Mouse (Mus musculus): ENCODE measurements around the gene Paqr6. TPM values are rescaled to one million over a fixed set of nuclear protein-coding genes. Genes with fewer than 3 reads are reported as not detected.
A peak's percentile ranks its signal among the peaks of the same experiment; 100 is the strongest.

The Paqr6 gene
- polyA plus RNA-seq, 1 experiment from 2014 or later: 0.94 TPM

- 82% methylated on average over 11 of the region's 11 CpGs for WGBS
- H3K9ac ChIP-seq: no peak overlapping the region
These were observed 26.9 kb upstream of the Paqr6 start for GRCm38 (mm10) chr3:88337367-88338020.

GRCm38 (mm10) chr3:88338316-88338715 lies 26.1 kb upstream of the Paqr6 start:
- DNase-seq (ENCODE audit: low spot score): no peak
- 96% methylated on average over 7 of the region's 7 CpGs for WGBS
- H3K4me3 ChIP-seq (replicated peaks; ENCODE audit: low read length): no peak overlapping the region

More at GRCm38 (mm10) chr3:88337367-88338020, 26.9 kb upstream of the Paqr6 start:
- Histone ChIP-seq H3K4me3 (replicated peaks; ENCODE audit: low read length) (no peak overlapping the region; the same call in 1 of the 2 replicates), H3K9me3 (ENCODE audit: control insufficient read depth, low read length) (no peaks in the 10 kb centered on the region), H3K27ac (no peak overlapping the region), H3K27me3 (ENCODE audit: control insufficient read depth, insufficient read depth, low read length) (no peaks in the 10 kb centered on the region), H3K4me1 (replicated peaks; ENCODE audit: control insufficient read depth, insufficient read depth, low read length) (peaks cover 18% of the 10 kb centered on the region), H3K4me2 (replicated peaks) (peak overlapping the region; percentile 76), H3K36me3 (replicated peaks; ENCODE audit: control insufficient read depth, insufficient read depth) (peaks cover 18% of the 10 kb centered on the region)
- no peak for DNase-seq (ENCODE audit: low spot score)
- ATAC-seq (ENCODE audit: low FRiP score): no peak

GRCm38 (mm10) chr3:88339006-88339405 lies 25.4 kb upstream of the Paqr6 start:
- no peaks in the 10 kb centered on the region for H3K9me3 ChIP-seq (ENCODE audit: control insufficient read depth, low read length)
- 82% methylated on average over 3 of the region's 3 CpGs for WGBS
- peaks cover 33% of the 10 kb centered on the region for H3K36me3 ChIP-seq (replicated peaks; ENCODE audit: control insufficient read depth, insufficient read depth)
- H3K4me2 ChIP-seq (replicated peaks): no peak overlapping the region
- peaks cover 18% of the 10 kb centered on the region for H3K4me1 ChIP-seq (replicated peaks; ENCODE audit: control insufficient read depth, insufficient read depth, low read length)
- no peak overlapping the region for H3K9ac ChIP-seq
- no peak overlapping the region for H3K27ac ChIP-seq
- H3K27me3 ChIP-seq (ENCODE audit: control insufficient read depth, insufficient read depth, low read length): no peaks in the 10 kb centered on the region
- ATAC-seq (ENCODE audit: low FRiP score) (no peak), DNase-seq (ENCODE audit: low spot score) (no peak)
- no peak overlapping the region for H3K4me3 ChIP-seq (replicated peaks; ENCODE audit: low read length)

More at GRCm38 (mm10) chr3:88338316-88338715, 26.1 kb upstream of the Paqr6 start:
- no peak for ATAC-seq (ENCODE audit: low FRiP score)
- H3K4me2 ChIP-seq (replicated peaks): no peak overlapping the region
- peaks cover 26% of the 10 kb centered on the region for H3K36me3 ChIP-seq (replicated peaks; ENCODE audit: control insufficient read depth, insufficient read depth)
- H3K27me3 ChIP-seq (ENCODE audit: control insufficient read depth, insufficient read depth, low read length): no peaks in the 10 kb centered on the region
- H3K9ac ChIP-seq: no peak overlapping the region
- no peak overlapping the region for H3K27ac ChIP-seq
- peaks cover 18% of the 10 kb centered on the region for H3K4me1 ChIP-seq (replicated peaks; ENCODE audit: control insufficient read depth, insufficient read depth, low read length)
- no peaks in the 10 kb centered on the region for H3K9me3 ChIP-seq (ENCODE audit: control insufficient read depth, low read length)

GRCm38 (mm10) chr3:88350732-88351131 lies 13.7 kb upstream of the Paqr6 start:
- H3K4me3 ChIP-seq (replicated peaks; ENCODE audit: low read length): no peak overlapping the region
- no peaks in the 10 kb centered on the region for H3K4me1 ChIP-seq (replicated peaks; ENCODE audit: control insufficient read depth, insufficient read depth, low read length)
- 95% methylated on average over 13 of the region's 13 CpGs for WGBS
- H3K9me3 ChIP-seq (ENCODE audit: control insufficient read depth, low read length): no peaks in the 10 kb centered on the region
- DNase-seq (ENCODE audit: low spot score) (no peak), ATAC-seq (ENCODE audit: low FRiP score) (no peak)
- no peak overlapping the region for H3K27ac ChIP-seq
- H3K9ac ChIP-seq: no peak overlapping the region
- H3K4me2 ChIP-seq (replicated peaks): no peak overlapping the region
- H3K36me3 ChIP-seq (replicated peaks; ENCODE audit: control insufficient read depth, insufficient read depth): peaks cover 100% of the 10 kb centered on the region
- H3K27me3 ChIP-seq (ENCODE audit: control insufficient read depth, insufficient read depth, low read length): no peaks in the 10 kb centered on the region

- ATAC-seq (ENCODE audit: low FRiP score) (no peak), DNase-seq (ENCODE audit: low spot score) (no peak)
- 96% methylated on average over 9 of the region's 9 CpGs for WGBS
- peaks cover 100% of the 10 kb centered on the region for H3K36me3 ChIP-seq (replicated peaks; ENCODE audit: control insufficient read depth, insufficient read depth)
- H3K9me3 ChIP-seq (ENCODE audit: control insufficient read depth, low read length): no peaks in the 10 kb centered on the region
- H3K27me3 ChIP-seq (ENCODE audit: control insufficient read depth, insufficient read depth, low read length): no peaks in the 10 kb centered on the region
- no peak overlapping the region for H3K4me2 ChIP-seq (replicated peaks)
- H3K9ac ChIP-seq: no peak overlapping the region
- no peaks in the 10 kb centered on the region for H3K4me1 ChIP-seq (replicated peaks; ENCODE audit: control insufficient read depth, insufficient read depth, low read length)
- no peak overlapping the region for H3K4me3 ChIP-seq (replicated peaks; ENCODE audit: low read length)
- no peak overlapping the region for H3K27ac ChIP-seq
These were observed 11.5 kb upstream of the Paqr6 start for GRCm38 (mm10) chr3:88352907-88353306.

GRCm38 (mm10) chr3:88354396-88355165 lies 9.8 kb upstream of the Paqr6 start:
- Histone ChIP-seq H3K36me3 (replicated peaks; ENCODE audit: control insufficient read depth, insufficient read depth) (peaks cover 100% of the 10 kb centered on the region), H3K4me3 (replicated peaks; ENCODE audit: low read length) (no peak overlapping the region), H3K9ac (no peak overlapping the region), H3K27me3 (ENCODE audit: control insufficient read depth, insufficient read depth, low read length) (no peaks in the 10 kb centered on the region), H3K27ac (no peak overlapping the region), H3K4me1 (replicated peaks; ENCODE audit: control insufficient read depth, insufficient read depth, low read length) (no peaks in the 10 kb centered on the region), H3K9me3 (ENCODE audit: control insufficient read depth, low read length) (no peaks in the 10 kb centered on the region), H3K4me2 (replicated peaks) (no peak overlapping the region)
- no peak for DNase-seq (ENCODE audit: low spot score)
- WGBS: 97% methylated on average over 8 of the region's 8 CpGs
- ATAC-seq (ENCODE audit: low FRiP score): no peak

GRCm38 (mm10) chr3:88359584-88359983 lies 4.8 kb upstream of the Paqr6 start:
- no peak overlapping the region for H3K27ac ChIP-seq
- 57% methylated on average over 5 of the region's 5 CpGs for WGBS
- H3K9me3 ChIP-seq (ENCODE audit: control insufficient read depth, low read length): no peaks in the 10 kb centered on the region
- H3K4me2 ChIP-seq (replicated peaks): no peak overlapping the region
- no peak for ATAC-seq (ENCODE audit: low FRiP score)
- no peaks in the 10 kb centered on the region for H3K27me3 ChIP-seq (ENCODE audit: control insufficient read depth, insufficient read depth, low read length)
- H3K4me1 ChIP-seq (replicated peaks; ENCODE audit: control insufficient read depth, insufficient read depth, low read length): no peaks in the 10 kb centered on the region
- H3K36me3 ChIP-seq (replicated peaks; ENCODE audit: control insufficient read depth, insufficient read depth): peaks cover 91% of the 10 kb centered on the region
- DNase-seq (ENCODE audit: low spot score): no peak
- no peak overlapping the region for H3K4me3 ChIP-seq (replicated peaks; ENCODE audit: low read length)
- H3K9ac ChIP-seq: no peak overlapping the region

- Histone ChIP-seq H3K4me2 (replicated peaks) (no peak overlapping the region), H3K4me1 (replicated peaks; ENCODE audit: control insufficient read depth, insufficient read depth, low read length) (no peaks in the 10 kb centered on the region), H3K27me3 (ENCODE audit: control insufficient read depth, insufficient read depth, low read length) (peaks cover 4% of the 10 kb centered on the region; the same call in 1 of the 2 replicates), H3K27ac (no peak overlapping the region), H3K36me3 (replicated peaks; ENCODE audit: control insufficient read depth, insufficient read depth) (peaks cover 87% of the 10 kb centered on the region), H3K4me3 (replicated peaks; ENCODE audit: low read length) (no peak overlapping the region), H3K9ac (no peak overlapping the region), H3K9me3 (ENCODE audit: control insufficient read depth, low read length) (no peaks in the 10 kb centered on the region)
- WGBS: 75% methylated on average over 3 of the region's 3 CpGs
- ATAC-seq (ENCODE audit: low FRiP score): no peak
- no peak for DNase-seq (ENCODE audit: low spot score)
These were observed 4.4 kb upstream of the Paqr6 start for GRCm38 (mm10) chr3:88359989-88360388.

- H3K36me3 ChIP-seq (replicated peaks; ENCODE audit: control insufficient read depth, insufficient read depth): peaks cover 76% of the 10 kb centered on the region
- no peak for DNase-seq (ENCODE audit: low spot score)
- no peak overlapping the region for H3K9ac ChIP-seq
- no peak overlapping the region for H3K4me3 ChIP-seq (replicated peaks; ENCODE audit: low read length)
- no peak overlapping the region for H3K27ac ChIP-seq
- H3K4me2 ChIP-seq (replicated peaks): no peak overlapping the region
- 86% methylated on average over 6 of the region's 6 CpGs for WGBS
- H3K9me3 ChIP-seq (ENCODE audit: control insufficient read depth, low read length): no peaks in the 10 kb centered on the region
- H3K4me1 ChIP-seq (replicated peaks; ENCODE audit: control insufficient read depth, insufficient read depth, low read length): no peaks in the 10 kb centered on the region
- ATAC-seq (ENCODE audit: low FRiP score): no peak
- peaks cover 4% of the 10 kb centered on the region; the same call in 1 of the 2 replicates for H3K27me3 ChIP-seq (ENCODE audit: control insufficient read depth, insufficient read depth, low read length)
These were observed 3.3 kb upstream of the Paqr6 start for GRCm38 (mm10) chr3:88361096-88361495.
